Mouse (Mus musculus): Measurements from ENCODE around the gene Pkmyt1. TPM values are rescaled to one million over a fixed set of nuclear protein-coding genes. Genes with fewer than 3 reads are reported as not detected.

Pkmyt1 gene
- polyA plus RNA-seq (2014; fragmentation: Nextera tagmentation; extraction: Ambion mirVana), result 31.5 and 33.8 TPM in 2 replicates

DNA sequence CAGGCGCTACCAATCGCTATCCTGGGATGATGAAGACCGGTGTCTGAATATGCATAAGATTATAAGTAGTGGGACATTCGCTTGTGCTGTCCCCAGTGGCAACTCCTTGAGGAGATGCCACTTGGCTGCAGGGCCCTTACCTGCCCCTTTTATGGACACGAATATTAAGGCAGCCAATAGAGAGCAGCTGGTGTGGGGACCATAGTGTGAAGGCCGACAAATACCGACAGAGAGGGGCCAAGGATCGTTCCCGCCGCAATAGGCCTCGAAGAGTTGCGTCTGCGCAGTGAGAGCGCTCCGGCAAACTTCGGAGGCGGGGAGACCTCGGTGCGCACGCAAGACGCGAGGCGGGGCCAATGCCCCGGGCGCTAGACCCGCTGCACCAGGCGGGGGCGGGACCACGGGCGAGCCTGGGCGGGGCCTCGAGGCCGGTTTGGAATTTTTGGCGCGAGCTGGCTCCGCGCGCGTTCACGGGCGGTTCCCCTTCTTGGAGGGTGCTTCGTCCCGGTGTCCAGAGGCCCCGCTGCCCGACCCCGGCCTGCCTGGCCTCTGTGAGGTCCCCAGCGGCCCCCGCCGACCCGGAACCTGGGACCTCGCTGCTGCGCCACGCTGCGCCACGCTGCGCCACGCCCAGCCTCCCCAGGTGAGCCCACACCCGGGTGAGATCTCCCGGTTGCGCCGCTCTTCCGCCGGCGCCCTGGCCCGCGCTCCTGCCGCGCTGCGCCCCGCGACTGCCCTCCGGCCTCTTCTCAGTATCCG is at the start of gene Pkmyt1:
TSS of gene Pkmyt1 (plus strand) at position 338 of the 759 bp plus-strand sequence.
- Histone ChIP-seq H3K4me3 (ENCODE audit: low read depth, low read length) (peak within 1 kb of the TSS; percentile 90), H3K27me3 (ENCODE audit: control insufficient read depth, insufficient read depth, low read length) (no peaks in the 10 kb centered on the region), H3K4me1 (ENCODE audit: control insufficient read depth, insufficient read depth, low read length) (peaks cover 3% of the 10 kb centered on the region; the same call in 1 of the 2 replicates), H3K27ac (ENCODE audit: low read depth, low read length) (peak within 1 kb of the TSS; percentile 95), H3K9ac (ENCODE audit: low read depth, low read length) (peak within 1 kb of the TSS; percentile 89), H3K9me3 (replicated peaks; ENCODE audit: control insufficient read depth, low read length) (no peaks in the 10 kb centered on the region), H3K36me3 (ENCODE audit: control insufficient read depth, insufficient read depth, low read length) (no peaks in the 10 kb centered on the region), H3K4me2 (peak within 1 kb of the TSS; percentile 77)
- peak; percentile 94 for ATAC-seq (replicated peaks; ENCODE audit: insufficient number of reproducible peaks, low FRiP score, low TSS enrichment)
- 1% methylated on average over 70 of the region's 73 CpGs for WGBS (ENCODE audit: insufficient replicate concordance)

DNA sequence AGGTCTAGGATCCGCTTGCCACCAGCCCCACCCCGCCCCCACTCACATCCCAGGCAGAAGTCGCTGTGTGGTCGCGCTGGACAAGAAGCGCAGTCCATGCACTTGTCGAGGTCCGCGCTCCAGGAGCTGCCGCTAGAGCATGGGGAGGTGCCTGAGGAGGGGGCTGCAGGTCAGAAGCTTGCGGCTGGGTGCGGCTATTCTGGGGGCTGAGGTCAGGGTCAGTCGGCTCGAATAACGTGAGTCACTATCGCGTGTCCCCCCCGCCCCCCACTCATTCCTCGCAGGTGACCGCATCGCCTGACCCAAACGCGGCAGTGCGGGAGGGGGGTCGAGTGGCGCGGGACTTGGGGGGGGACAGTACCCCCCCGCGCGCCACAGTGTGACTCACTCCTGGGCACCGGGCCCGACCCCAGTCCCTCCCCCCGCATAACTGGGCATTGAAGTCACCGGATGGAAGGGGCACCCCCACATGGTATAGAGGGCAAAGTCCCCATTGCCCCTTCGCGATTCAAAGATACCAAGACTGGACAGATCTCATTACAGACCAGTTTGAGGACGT is 49.6 kb upstream of the Pkmyt1 start:
- Histone ChIP-seq H3K36me3 (ENCODE audit: control insufficient read depth, insufficient read depth, low read length) (no peaks in the 10 kb centered on the region), H3K9ac (ENCODE audit: low read depth, low read length) (peak overlapping the region; percentile 86), H3K27me3 (ENCODE audit: control insufficient read depth, insufficient read depth, low read length) (peaks cover 33% of the 10 kb centered on the region), H3K9me3 (replicated peaks; ENCODE audit: control insufficient read depth, low read length) (no peaks in the 10 kb centered on the region), H3K4me1 (ENCODE audit: control insufficient read depth, insufficient read depth, low read length) (peaks cover 21% of the 10 kb centered on the region), H3K4me3 (ENCODE audit: low read depth, low read length) (peak overlapping the region; percentile 73), H3K27ac (ENCODE audit: low read depth, low read length) (peak overlapping the region; percentile 95), H3K4me2 (peak overlapping the region; percentile 95)
- ATAC-seq (replicated peaks; ENCODE audit: insufficient number of reproducible peaks, low FRiP score, low TSS enrichment), result no peak
- WGBS (ENCODE audit: insufficient replicate concordance), result under 1% methylated on average over 37 of the region's 37 CpGs

DNA sequence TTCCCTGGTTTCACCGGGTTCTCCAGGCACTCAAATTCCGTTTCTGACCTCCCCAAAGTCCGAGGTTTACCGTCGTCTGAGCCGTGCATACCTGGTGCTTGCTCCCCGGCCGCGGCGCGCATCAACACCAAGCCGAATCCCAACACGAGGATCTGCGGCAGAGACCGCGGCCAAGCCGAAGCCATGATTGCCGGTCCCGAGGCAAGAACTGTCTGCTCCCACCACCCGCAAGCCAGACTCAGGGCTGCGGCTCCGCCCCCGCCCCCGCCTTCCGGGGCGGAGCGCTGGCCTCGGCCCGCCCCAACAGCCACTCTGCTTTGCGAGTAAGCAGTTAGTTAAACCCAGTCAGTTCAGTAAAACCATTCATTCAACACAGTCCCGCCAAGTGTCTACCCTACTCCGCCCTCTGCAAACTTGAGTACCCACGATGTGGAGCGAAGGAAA is 48.9 kb upstream of the Pkmyt1 start, which contains the start of gene Tnfrsf12a:
TSS of gene Tnfrsf12a (minus strand) at position 233 of the 444 bp plus-strand sequence.
- Histone ChIP-seq H3K9ac (ENCODE audit: low read depth, low read length) (peak within 1 kb of the TSS; percentile 86), H3K4me2 (peak within 1 kb of the TSS; percentile 95), H3K9me3 (replicated peaks; ENCODE audit: control insufficient read depth, low read length) (no peaks in the 10 kb centered on the region), H3K4me3 (ENCODE audit: low read depth, low read length) (peak within 1 kb of the TSS; percentile 73), H3K4me1 (ENCODE audit: control insufficient read depth, insufficient read depth, low read length) (peaks cover 21% of the 10 kb centered on the region), H3K36me3 (ENCODE audit: control insufficient read depth, insufficient read depth, low read length) (no peaks in the 10 kb centered on the region), H3K27ac (ENCODE audit: low read depth, low read length) (peak within 1 kb of the TSS; percentile 95), H3K27me3 (ENCODE audit: control insufficient read depth, insufficient read depth, low read length) (peaks cover 40% of the 10 kb centered on the region)
- under 1% methylated on average over 34 of the region's 34 CpGs for WGBS (ENCODE audit: insufficient replicate concordance)
- ATAC-seq (replicated peaks; ENCODE audit: insufficient number of reproducible peaks, low FRiP score, low TSS enrichment), result peak; percentile 33; the same call in 1 of the 2 replicates

DNA sequence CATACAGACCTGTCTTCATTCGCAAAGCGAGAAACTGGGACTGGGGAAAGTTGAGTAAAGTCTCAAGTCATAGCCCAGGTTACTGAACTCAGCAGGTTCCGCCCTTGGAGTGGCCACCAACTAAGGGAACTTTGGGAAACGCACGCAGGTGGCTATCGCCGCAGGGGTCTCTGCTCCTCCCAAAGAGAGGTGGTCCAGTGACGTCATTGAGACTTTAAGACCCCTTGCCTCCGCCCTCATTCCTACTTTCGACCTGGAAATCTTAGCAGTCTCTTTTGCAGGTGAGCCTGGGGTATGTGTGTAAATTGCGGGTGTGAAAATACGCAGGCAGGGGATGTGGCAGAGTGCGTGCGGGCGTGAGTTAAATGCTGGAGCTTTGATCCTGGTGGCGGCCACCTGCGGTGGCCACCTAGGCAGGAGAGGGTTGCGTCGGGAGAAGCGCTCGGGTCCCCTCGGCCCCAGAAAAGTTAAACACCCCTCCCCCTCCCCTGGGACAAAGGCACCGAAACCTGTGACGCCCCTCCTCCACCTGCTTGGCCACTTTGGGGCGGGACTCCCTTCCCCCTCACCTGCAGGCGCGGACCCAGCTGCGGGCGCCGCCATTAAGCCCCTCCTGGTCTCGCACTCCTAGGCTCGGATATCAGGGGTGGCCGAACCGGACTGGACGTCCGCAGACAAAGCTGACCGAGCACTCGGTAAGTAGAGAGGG is 46.9 kb upstream of the Pkmyt1 start, which contains the start of gene Cldn6:
TSS of gene Cldn6 (plus strand) at position 123 of the 709 bp plus-strand sequence.
- WGBS (ENCODE audit: insufficient replicate concordance), result 3% methylated on average over 34 of the region's 38 CpGs
- Histone ChIP-seq H3K4me2 (peak within 1 kb of the TSS; percentile 23), H3K4me1 (ENCODE audit: control insufficient read depth, insufficient read depth, low read length) (peaks cover 18% of the 10 kb centered on the region), H3K27me3 (ENCODE audit: control insufficient read depth, insufficient read depth, low read length) (peaks cover 61% of the 10 kb centered on the region), H3K36me3 (ENCODE audit: control insufficient read depth, insufficient read depth, low read length) (no peaks in the 10 kb centered on the region), H3K4me3 (ENCODE audit: low read depth, low read length) (peak within 1 kb of the TSS; percentile 16; the same call in 1 of the 2 replicates), H3K27ac (ENCODE audit: low read depth, low read length) (no peak within 1 kb of the TSS), H3K9ac (ENCODE audit: low read depth, low read length) (no peak within 1 kb of the TSS), H3K9me3 (replicated peaks; ENCODE audit: control insufficient read depth, low read length) (no peaks in the 10 kb centered on the region)
- no peak for ATAC-seq (replicated peaks; ENCODE audit: insufficient number of reproducible peaks, low FRiP score, low TSS enrichment)

DNA sequence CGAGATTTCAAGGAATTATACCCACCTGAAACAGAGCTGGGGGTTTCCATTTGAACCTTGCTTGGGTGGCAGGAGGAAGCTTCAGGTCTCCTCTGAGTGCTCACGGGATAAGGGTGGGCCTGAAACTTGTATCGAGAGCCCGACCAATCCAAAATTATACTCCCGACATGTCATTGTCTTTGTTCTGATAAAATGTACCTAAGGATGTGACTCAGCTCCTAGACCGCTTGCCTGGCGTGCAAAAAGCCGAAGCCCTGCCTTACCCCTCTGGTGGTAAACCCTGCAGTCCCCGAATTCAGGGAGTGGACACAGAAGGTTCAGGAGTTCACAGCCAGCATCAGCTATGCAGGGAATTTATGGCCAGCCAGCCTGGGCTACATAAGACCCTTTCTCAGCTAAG is 45.8 kb upstream of the Pkmyt1 start:
- Histone ChIP-seq H3K4me3 (ENCODE audit: low read depth, low read length) (no peak overlapping the region), H3K27me3 (ENCODE audit: control insufficient read depth, insufficient read depth, low read length) (peaks cover 70% of the 10 kb centered on the region), H3K27ac (ENCODE audit: low read depth, low read length) (no peak overlapping the region), H3K9ac (ENCODE audit: low read depth, low read length) (no peak overlapping the region), H3K4me2 (no peak overlapping the region), H3K4me1 (ENCODE audit: control insufficient read depth, insufficient read depth, low read length) (peaks cover 8% of the 10 kb centered on the region), H3K9me3 (replicated peaks; ENCODE audit: control insufficient read depth, low read length) (no peaks in the 10 kb centered on the region), H3K36me3 (ENCODE audit: control insufficient read depth, insufficient read depth, low read length) (no peaks in the 10 kb centered on the region)
- WGBS (ENCODE audit: insufficient replicate concordance), result 59% methylated on average over 9 of the region's 9 CpGs
- no peak for ATAC-seq (replicated peaks; ENCODE audit: insufficient number of reproducible peaks, low FRiP score, low TSS enrichment)

DNA sequence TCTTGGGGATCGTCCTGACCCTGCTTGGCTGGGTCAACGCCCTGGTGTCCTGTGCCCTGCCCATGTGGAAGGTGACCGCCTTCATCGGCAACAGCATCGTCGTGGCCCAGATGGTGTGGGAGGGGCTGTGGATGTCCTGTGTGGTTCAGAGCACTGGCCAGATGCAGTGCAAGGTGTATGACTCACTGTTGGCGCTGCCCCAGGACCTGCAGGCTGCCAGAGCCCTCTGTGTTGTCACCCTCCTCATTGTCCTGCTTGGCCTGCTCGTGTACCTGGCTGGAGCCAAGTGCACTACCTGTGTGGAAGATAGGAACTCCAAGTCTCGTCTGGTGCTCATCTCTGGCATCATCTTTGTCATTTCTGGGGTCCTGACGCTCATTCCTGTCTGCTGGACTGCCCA is 45.0 kb upstream of the Pkmyt1 start:
- Histone ChIP-seq H3K27ac (ENCODE audit: low read depth, low read length) (no peak overlapping the region), H3K9ac (ENCODE audit: low read depth, low read length) (no peak overlapping the region), H3K9me3 (replicated peaks; ENCODE audit: control insufficient read depth, low read length) (no peaks in the 10 kb centered on the region), H3K4me2 (no peak overlapping the region), H3K4me1 (ENCODE audit: control insufficient read depth, insufficient read depth, low read length) (peaks cover under 1% of the 10 kb centered on the region), H3K27me3 (ENCODE audit: control insufficient read depth, insufficient read depth, low read length) (peaks cover 71% of the 10 kb centered on the region), H3K4me3 (ENCODE audit: low read depth, low read length) (no peak overlapping the region), H3K36me3 (ENCODE audit: control insufficient read depth, insufficient read depth, low read length) (no peaks in the 10 kb centered on the region)
- WGBS (ENCODE audit: insufficient replicate concordance), result 65% methylated on average over 10 of the region's 10 CpGs
- ATAC-seq (replicated peaks; ENCODE audit: insufficient number of reproducible peaks, low FRiP score, low TSS enrichment), result no peak

DNA sequence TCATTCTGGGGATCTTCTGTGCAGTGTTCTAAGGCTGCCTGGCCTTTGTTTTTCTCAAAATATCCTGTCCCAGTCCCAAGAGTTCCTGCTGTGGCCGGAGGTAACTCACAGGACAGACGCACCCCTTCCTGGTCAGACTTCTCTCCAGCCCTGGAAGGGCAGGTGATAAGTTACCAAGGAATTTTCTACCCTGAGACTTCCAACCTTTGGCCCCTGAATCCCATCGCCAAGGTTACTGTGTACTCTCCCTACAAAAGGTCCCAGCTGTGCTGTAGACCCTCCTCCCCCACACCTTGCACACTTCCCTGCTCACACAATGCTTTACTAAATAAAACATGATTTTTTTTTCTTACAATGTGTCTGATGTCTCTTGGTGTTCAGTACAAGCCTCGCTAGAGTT is 44.0 kb upstream of the Pkmyt1 start:
- H3K27me3 ChIP-seq (ENCODE audit: control insufficient read depth, insufficient read depth, low read length), result peaks cover 71% of the 10 kb centered on the region
- H3K27ac ChIP-seq (ENCODE audit: low read depth, low read length), result no peak overlapping the region
- H3K9me3 ChIP-seq (replicated peaks; ENCODE audit: control insufficient read depth, low read length), result no peaks in the 10 kb centered on the region
- 49% methylated on average over 4 of the region's 4 CpGs for WGBS (ENCODE audit: insufficient replicate concordance)
- H3K4me2 ChIP-seq, result no peak overlapping the region
- ATAC-seq (replicated peaks; ENCODE audit: insufficient number of reproducible peaks, low FRiP score, low TSS enrichment), result no peak
- H3K4me3 ChIP-seq (ENCODE audit: low read depth, low read length), result no peak overlapping the region
- H3K36me3 ChIP-seq (ENCODE audit: control insufficient read depth, insufficient read depth, low read length), result no peaks in the 10 kb centered on the region
- H3K9ac ChIP-seq (ENCODE audit: low read depth, low read length), result no peak overlapping the region
- H3K4me1 ChIP-seq (ENCODE audit: control insufficient read depth, insufficient read depth, low read length), result no peaks in the 10 kb centered on the region; the same call in 1 of the 2 replicates

DNA sequence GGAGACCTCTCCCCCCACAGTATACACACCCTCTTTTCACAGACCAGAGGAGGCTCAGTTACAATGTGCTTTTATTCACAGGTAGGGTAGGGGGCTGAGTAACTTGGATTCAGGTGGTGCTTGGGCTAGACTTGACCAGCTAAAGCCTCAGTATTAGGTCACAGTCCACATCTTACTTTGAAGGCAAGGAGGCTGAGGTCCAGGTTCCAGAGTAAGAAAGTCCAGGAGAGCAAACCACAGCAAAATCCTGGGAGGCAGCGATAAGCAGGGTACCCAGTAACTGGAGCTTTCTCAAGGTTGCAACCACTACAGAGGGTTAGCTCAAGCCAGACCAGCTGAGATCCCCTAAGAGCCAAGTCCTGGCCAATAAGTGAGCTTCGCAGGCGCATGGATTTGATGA is 43.6 kb upstream of the Pkmyt1 start:
- H3K27ac ChIP-seq (ENCODE audit: low read depth, low read length), result no peak overlapping the region
- ATAC-seq (replicated peaks; ENCODE audit: insufficient number of reproducible peaks, low FRiP score, low TSS enrichment), result no peak
- 49% methylated on average over 3 of the region's 3 CpGs for WGBS (ENCODE audit: insufficient replicate concordance)
- H3K9ac ChIP-seq (ENCODE audit: low read depth, low read length), result no peak overlapping the region
- H3K27me3 ChIP-seq (ENCODE audit: control insufficient read depth, insufficient read depth, low read length), result peaks cover 71% of the 10 kb centered on the region
- H3K4me1 ChIP-seq (ENCODE audit: control insufficient read depth, insufficient read depth, low read length), result no peaks in the 10 kb centered on the region; the same call in 1 of the 2 replicates
- H3K36me3 ChIP-seq (ENCODE audit: control insufficient read depth, insufficient read depth, low read length), result no peaks in the 10 kb centered on the region
- no peaks in the 10 kb centered on the region for H3K9me3 ChIP-seq (replicated peaks; ENCODE audit: control insufficient read depth, low read length)
- no peak overlapping the region for H3K4me2 ChIP-seq
- no peak overlapping the region for H3K4me3 ChIP-seq (ENCODE audit: low read depth, low read length)

Measured in heart, embryonic 11.5 days (tissue).